Mouse (Mus musculus) embryonic facial prominence, embryonic 15.5 days (tissue): ENCODE results near the gene Sh3d21. TPM values are rescaled to one million over a fixed set of nuclear protein-coding genes. Genes with fewer than 3 reads are reported as not detected.

Experiments used
- ATAC-seq: fragments of 200-750 bp; cut with Nextera tagmentation; 2 replicates; pipeline ENCODE4 v1.8.0; 2017; ENCODE audit warnings: low read depth, moderate TSS enrichment; ENCODE audit not compliant: insufficient number of reproducible peaks, low FRiP score, low TSS enrichment
- H3K27ac ChIP-seq: fragments of 300-500 bp; sonication (generic); replicated peaks from 2 replicates; pipeline ENCODE4 v1.5.1; 2015; ENCODE audit warnings: mild to moderate bottlenecking, inconsistent platforms
- H3K27me3 ChIP-seq: fragments of 300-500 bp; sonication (generic); 2 replicates; pipeline ENCODE4 v1.6.1; 2015; ENCODE audit warnings: inconsistent platforms
- H3K36me3 ChIP-seq: fragments of 300-500 bp; sonication (generic); 2 replicates; pipeline ENCODE4 v1.6.1; 2015; ENCODE audit warnings: mild to moderate bottlenecking, inconsistent platforms
- H3K4me1 ChIP-seq: fragments of 300-500 bp; sonication (generic); 2 replicates; pipeline ENCODE4 v1.6.1; 2015; ENCODE audit warnings: inconsistent platforms
- H3K4me2 ChIP-seq: fragments of 300-500 bp; sonication (generic); replicated peaks from 2 replicates; pipeline ENCODE4 v1.6.1; 2015; ENCODE audit warnings: mild to moderate bottlenecking, inconsistent platforms
- H3K4me3 ChIP-seq: fragments of 300-500 bp; sonication (generic); replicated peaks from 2 replicates; pipeline ENCODE4 v1.5.1; 2015; ENCODE audit warnings: mild to moderate bottlenecking, inconsistent platforms
- H3K9ac ChIP-seq: fragments of 300-500 bp; sonication (generic); 2 replicates; pipeline ENCODE4 v1.6.1; 2015; ENCODE audit warnings: inconsistent platforms
- H3K9me3 ChIP-seq: fragments of 300-500 bp; sonication (generic); replicated peaks from 2 replicates; pipeline ENCODE4 v1.6.1; 2016; ENCODE audit warnings: inconsistent platforms
- WGBS: fragments of 180-500 bp; shearing (Covaris S2); methylation state at CpG from one replicate; pipeline ENCODE4 v1.1.7; 2015; 5-methylcytosine and 5-hydroxymethylcytosine counted together
- polyA plus RNA-seq: library from polyadenylated mRNA; unstranded; fragments of >200 nt; fragmentation: Nextera tagmentation; extraction: Ambion mirVana; gene quantifications from 2 replicates; pipeline ENCODE4 v1.2.1, GENCODE M21; 2015

Gene Sh3d21
- polyA plus RNA-seq, 1 experiment from 2014 or later = 16.8 TPM

GRCm38 (mm10) chr4:126152864-126153263 lies 10.4 kb downstream of the Sh3d21 start:
- peaks cover 11% of the 10 kb centered on the region for H3K36me3 ChIP-seq
- H3K9ac ChIP-seq = no peak overlapping the region
- H3K4me1 ChIP-seq = peaks cover 55% of the 10 kb centered on the region
- no peak for ATAC-seq
- 0 out of 2 replicates have a peak overlapping the region, but pooled peaks have one; percentile 1 for H3K27ac ChIP-seq
- no peaks in the 10 kb centered on the region for H3K9me3 ChIP-seq
- no peak overlapping the region for H3K4me3 ChIP-seq
- no peaks in the 10 kb centered on the region for H3K27me3 ChIP-seq
- H3K4me2 ChIP-seq = no peak overlapping the region
- WGBS = 68% methylated on average over 14 of the region's 14 CpGs

GRCm38 (mm10) chr4:126151701-126152440 lies 11.4 kb downstream of the Sh3d21 start:
- Histone ChIP-seq H3K4me1 (peaks cover 62% of the 10 kb centered on the region), H3K9ac (no peak overlapping the region), H3K36me3 (peaks cover 6% of the 10 kb centered on the region), H3K4me2 (no peak overlapping the region), H3K9me3 (no peaks in the 10 kb centered on the region), H3K27ac (peak overlapping the region; percentile 92; the same call in 1 of the 2 replicates), H3K4me3 (no peak overlapping the region), H3K27me3 (no peaks in the 10 kb centered on the region)
- WGBS = 80% methylated on average over 16 of the region's 16 CpGs
- ATAC-seq = no peak

- no peaks in the 10 kb centered on the region for H3K27me3 ChIP-seq
- 31% methylated on average over 6 of the region's 6 CpGs for WGBS
- peak overlapping the region; percentile 89 for H3K4me2 ChIP-seq
- H3K4me1 ChIP-seq = peaks cover 57% of the 10 kb centered on the region
- no peak for ATAC-seq
- H3K4me3 ChIP-seq = peak overlapping the region; percentile 64
- H3K36me3 ChIP-seq = no peaks in the 10 kb centered on the region; the same call in none of the 2 replicates
- H3K9me3 ChIP-seq = no peaks in the 10 kb centered on the region
- no peak overlapping the region for H3K9ac ChIP-seq
- H3K27ac ChIP-seq = peak overlapping the region; percentile 92
Measured at GRCm38 (mm10) chr4:126150949-126151320, 12.4 kb downstream of the Sh3d21 start.

GRCm38 (mm10) chr4:126150297-126150948 lies 12.9 kb downstream of the Sh3d21 start:
- WGBS = 18% methylated on average over 16 of the region's 16 CpGs
- peaks cover 52% of the 10 kb centered on the region for H3K4me1 ChIP-seq
- no peaks in the 10 kb centered on the region; the same call in none of the 2 replicates for H3K36me3 ChIP-seq

GRCm38 (mm10) chr4:126149798-126150197 lies 13.5 kb downstream of the Sh3d21 start:
- 6% methylated on average over 10 of the region's 10 CpGs for WGBS
- Histone ChIP-seq H3K9ac (peak overlapping the region; percentile 56; the same call in 1 of the 2 replicates), H3K4me1 (peaks cover 48% of the 10 kb centered on the region), H3K36me3 (no peaks in the 10 kb centered on the region; the same call in none of the 2 replicates), H3K9me3 (no peaks in the 10 kb centered on the region), H3K4me2 (peak overlapping the region; percentile 89), H3K27ac (peak overlapping the region; percentile 92), H3K4me3 (peak overlapping the region; percentile 64), H3K27me3 (no peaks in the 10 kb centered on the region)
- ATAC-seq = no peak

More at GRCm38 (mm10) chr4:126150297-126150948, 12.9 kb downstream of the Sh3d21 start:
- H3K9me3 ChIP-seq = no peaks in the 10 kb centered on the region
- H3K9ac ChIP-seq = no peak overlapping the region
- peak; percentile 92 for ATAC-seq
- H3K4me2 ChIP-seq = peak overlapping the region; percentile 89
- peak overlapping the region; percentile 64 for H3K4me3 ChIP-seq
- no peaks in the 10 kb centered on the region for H3K27me3 ChIP-seq
- H3K27ac ChIP-seq = peak overlapping the region; percentile 92

GRCm38 (mm10) chr4:126149041-126149676 lies 14.1 kb downstream of the Sh3d21 start:
- Histone ChIP-seq H3K9ac (peak overlapping the region; percentile 56), H3K4me2 (peak overlapping the region; percentile 89), H3K36me3 (no peaks in the 10 kb centered on the region; the same call in none of the 2 replicates), H3K4me1 (peaks cover 48% of the 10 kb centered on the region), H3K27ac (peak overlapping the region; percentile 92), H3K4me3 (peak overlapping the region; percentile 64), H3K9me3 (no peaks in the 10 kb centered on the region), H3K27me3 (no peaks in the 10 kb centered on the region)
- WGBS = 11% methylated on average over 42 of the region's 42 CpGs
- ATAC-seq = no peak

- WGBS = 1% methylated on average over 57 of the region's 67 CpGs
- Histone ChIP-seq H3K4me1 (peaks cover 48% of the 10 kb centered on the region), H3K4me3 (peak overlapping the region; percentile 64)
Measured at GRCm38 (mm10) chr4:126148161-126148961, 14.9 kb downstream of the Sh3d21 start.

GRCm38 (mm10) chr4:126147533-126148160 lies 15.6 kb downstream of the Sh3d21 start, which contains the start of gene Eva1b:
Gene Eva1b, plus strand, starts transcription at chr4:126147744.
- Histone ChIP-seq H3K9ac (peak within 1 kb of the TSS; percentile 56), H3K36me3 (no peaks in the 10 kb centered on the region; the same call in none of the 2 replicates), H3K9me3 (no peaks in the 10 kb centered on the region), H3K27me3 (no peaks in the 10 kb centered on the region), H3K4me1 (peaks cover 48% of the 10 kb centered on the region), H3K4me3 (peak within 1 kb of the TSS; percentile 64), H3K4me2 (peak within 1 kb of the TSS; percentile 89), H3K27ac (peak within 1 kb of the TSS; percentile 92)
- peak; percentile 26 for ATAC-seq
- 2% methylated on average over 24 of the region's 24 CpGs for WGBS

More at GRCm38 (mm10) chr4:126148161-126148961, 14.9 kb downstream of the Sh3d21 start:
- ATAC-seq = peak; percentile 77
- H3K27me3 ChIP-seq = no peaks in the 10 kb centered on the region
- peak overlapping the region; percentile 56 for H3K9ac ChIP-seq
- peak overlapping the region; percentile 92 for H3K27ac ChIP-seq
- no peaks in the 10 kb centered on the region; the same call in none of the 2 replicates for H3K36me3 ChIP-seq
- H3K4me2 ChIP-seq = peak overlapping the region; percentile 89
- no peaks in the 10 kb centered on the region for H3K9me3 ChIP-seq

GRCm38 (mm10) chr4:126146974-126147532 lies 16.2 kb downstream of the Sh3d21 start:
- H3K27ac ChIP-seq = peak overlapping the region; percentile 92
- no peaks in the 10 kb centered on the region for H3K27me3 ChIP-seq
- no peaks in the 10 kb centered on the region; the same call in 1 of the 2 replicates for H3K36me3 ChIP-seq
- ATAC-seq = no peak
- peak overlapping the region; percentile 89 for H3K4me2 ChIP-seq
- peaks cover 45% of the 10 kb centered on the region for H3K4me1 ChIP-seq
- no peak overlapping the region for H3K9ac ChIP-seq
- 32% methylated on average over 9 of the region's 9 CpGs for WGBS
- H3K9me3 ChIP-seq = no peaks in the 10 kb centered on the region
- peak overlapping the region; percentile 64; the same call in 1 of the 2 replicates for H3K4me3 ChIP-seq

GRCm38 (mm10) chr4:126145396-126145795 lies 17.9 kb downstream of the Sh3d21 start:
- Histone ChIP-seq H3K9me3 (no peaks in the 10 kb centered on the region), H3K4me3 (no peak overlapping the region), H3K36me3 (peaks cover under 1% of the 10 kb centered on the region; the same call in 1 of the 2 replicates), H3K9ac (no peak overlapping the region), H3K4me1 (peaks cover 32% of the 10 kb centered on the region), H3K27me3 (no peaks in the 10 kb centered on the region), H3K27ac (no peak overlapping the region), H3K4me2 (no peak overlapping the region)
- ATAC-seq = no peak
- 28% methylated on average over 4 of the region's 4 CpGs for WGBS
